In genomic region chr17:63842226-63842625, GRCm38 (mm10) we compare ENCODE assay signal across 20 mouse cellular contexts. TPM values are rescaled to one million over a fixed set of nuclear protein-coding genes. Genes with fewer than 3 reads are reported as not detected.
DNase-seq lines count a peak whose midpoint lies in the region.
"Had no signal": no experiment of that assay in that cellular context is flagged by ENCODE, and none has a peak within 500 bp of the region (broad histone marks: within the 10 kb centered on the region; RNA-seq: fewer than 3 reads in every experiment).

No protein-coding gene starts in this region.

- DNase-seq in heart, adult 11 months: peak; percentile 60
- no peak for DNase-seq in heart, adult 9 months (ENCODE audit: low spot score in 2 of 2)
- peak; percentile 80 for DNase-seq in fat pad, adult 2 months (ENCODE audit: extremely low read depth, low read depth, low spot score)
- peak; percentile 80 for DNase-seq in gonadal fat pad, adult 2 months (ENCODE audit: low read depth)
- no peak for DNase-seq in layer of hippocampus, postnatal 36 days
- no peak for DNase-seq in retina, postnatal 1 day
- DNase-seq: adrenal gland, adult 2 months; adrenal gland, adult 8-10 months; adrenal gland, postnatal 10 days; adrenal gland, postnatal 14 days; adrenal gland, postnatal 25 days; adrenal gland, postnatal 36 days; B cell, adult 2 months; cerebellum, adult 11 months; cerebellum, adult 11-12 months; cerebellum, adult 18-20 months had no signal

RNA-seq across cellular contexts. Expression of gene Fer, which starts 20.6 kb away (rescaled TPM):
- 4.8 and 5.3 TPM in 2 replicates for polyA plus RNA-seq in gonadal fat pad, adult 2 months (2012; rRNA removed)
- 10 to 100 TPM; 32.4 to 34.9 TPM for total RNA-seq in layer of hippocampus, postnatal 36 days (2021)

RNA-seq across cellular contexts. Expression of gene A930002H24Rik, which starts 21.4 kb away (rescaled TPM):
- polyA plus RNA-seq in gonadal fat pad, adult 2 months (2012; rRNA removed): 2.4 and 3.8 TPM in 2 replicates
- total RNA-seq in layer of hippocampus, postnatal 36 days (2021): not detected
- total RNA-seq: CH12.LX, G1E had no signal
- polyA plus RNA-seq: activated CD4-positive, CD25-positive, alpha-beta regulatory T cell, adult 4 months; CD4-positive, CD25-positive, alpha-beta regulatory T cell, adult 4 months had no signal

Comparison
In these comparisons a context has a peak if more than half of its experiments do, and no peak if none do; other contexts are left out.
1. DNase-seq: peak in heart, adult 11 months (single experiment), fat pad, adult 2 months (single experiment) and gonadal fat pad, adult 2 months (single experiment); none in heart, adult 9 months (0 of 2), layer of hippocampus, postnatal 36 days (0 of 2) and retina, postnatal 1 day (single experiment).